Mouse (Mus musculus) hindbrain, embryonic 16.5 days (tissue): ENCODE measurements around the gene Kcnab1. TPM values are rescaled to one million over a fixed set of nuclear protein-coding genes. Genes with fewer than 3 reads are reported as not detected.

ENCODE experiments used
- ATAC-seq: fragments of 200-750 bp; cut with Nextera tagmentation; 2 replicates; pipeline ENCODE4 v1.8.0; 2017; ENCODE audit warnings: moderate TSS enrichment, moderate library complexity
- H3K27ac ChIP-seq: fragments of 300-500 bp; sonication (generic); 2 replicates; pipeline ENCODE4 v1.5.1; 2014; ENCODE audit warnings: low read depth, mild to moderate bottlenecking, control low read depth, low read length, moderate library complexity
- H3K27me3 ChIP-seq: fragments of 300-500 bp; sonication (generic); replicated peaks from 2 replicates; pipeline ENCODE4 v1.6.1; 2014; ENCODE audit warnings: low read length; ENCODE audit not compliant: control insufficient read depth, insufficient read depth
- H3K36me3 ChIP-seq: fragments of 300-500 bp; sonication (generic); 2 replicates; pipeline ENCODE4 v1.6.1; 2014; ENCODE audit warnings: mild to moderate bottlenecking, low read length, moderate library complexity, mixed read lengths; ENCODE audit not compliant: control insufficient read depth, insufficient read depth
- H3K4me1 ChIP-seq: fragments of 300-500 bp; sonication (generic); 2 replicates; pipeline ENCODE4 v1.6.1; 2014; ENCODE audit warnings: low read depth, low read length; ENCODE audit not compliant: control insufficient read depth, insufficient read depth
- H3K4me2 ChIP-seq: fragments of 300-500 bp; sonication (generic); 2 replicates; pipeline ENCODE4 v1.6.1; 2014; ENCODE audit warnings: mild to moderate bottlenecking, low read length, control low read depth, moderate library complexity
- H3K4me3 ChIP-seq: fragments of 300-500 bp; sonication (generic); 2 replicates; pipeline ENCODE4 v1.5.1; 2014; ENCODE audit warnings: mild to moderate bottlenecking, low read length, control low read depth, moderate library complexity
- H3K9ac ChIP-seq: fragments of 300-500 bp; sonication (generic); 2 replicates; pipeline ENCODE4 v1.6.1; 2014; ENCODE audit warnings: low read depth, mild to moderate bottlenecking, control low read depth, low read length, moderate library complexity
- H3K9me3 ChIP-seq: fragments of 300-500 bp; sonication (generic); 2 replicates; pipeline ENCODE4 v1.6.1; 2014; ENCODE audit warnings: mild to moderate bottlenecking, low read length, moderate library complexity; ENCODE audit not compliant: control insufficient read depth
- WGBS: fragments of 180-500 bp; shearing (Covaris S2); extraction: QIAGEN DNeasy Blood & Tissue Kit; methylation state at CpG from one replicate; pipeline ENCODE4 v1.1.7; 2014; 5-methylcytosine and 5-hydroxymethylcytosine counted together
- polyA plus RNA-seq: library from polyadenylated mRNA; unstranded; fragments of >200 nt; fragmentation: Nextera tagmentation; extraction: Ambion mirVana; gene quantifications from 2 replicates; pipeline ENCODE4 v1.2.1, GENCODE M21; 2015

Gene Kcnab1
- polyA plus RNA-seq, 1 experiment from 2014 or later, result 12.2 TPM

DNA sequence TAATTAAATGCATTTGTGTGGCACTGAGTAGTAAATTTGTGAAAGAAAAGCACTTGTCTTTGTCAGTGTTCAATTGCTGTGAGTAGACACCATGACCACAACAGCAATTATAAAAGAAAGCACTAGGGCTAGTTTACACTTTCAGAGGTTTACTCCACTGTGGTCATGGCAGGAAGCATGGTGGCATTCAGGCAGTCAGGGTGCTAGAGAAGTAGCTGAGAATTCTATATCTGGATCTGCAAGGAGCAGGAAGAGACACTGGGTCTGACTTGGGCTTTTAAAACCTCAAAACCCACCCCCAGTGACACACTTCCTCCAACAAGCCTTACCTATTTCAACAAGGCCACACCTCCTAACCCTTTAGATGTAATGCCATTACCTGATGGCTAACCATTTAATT is 307.4 kb downstream of the Kcnab1 start:
- H3K27me3 ChIP-seq, result no peaks in the 10 kb centered on the region
- H3K4me2 ChIP-seq, result no peak overlapping the region
- H3K27ac ChIP-seq, result no peak overlapping the region
- no peak overlapping the region for H3K4me3 ChIP-seq
- no peak for ATAC-seq
- H3K9me3 ChIP-seq, result no peaks in the 10 kb centered on the region
- no peaks in the 10 kb centered on the region for H3K4me1 ChIP-seq
- H3K36me3 ChIP-seq, result no peaks in the 10 kb centered on the region
- H3K9ac ChIP-seq, result no peak overlapping the region

DNA sequence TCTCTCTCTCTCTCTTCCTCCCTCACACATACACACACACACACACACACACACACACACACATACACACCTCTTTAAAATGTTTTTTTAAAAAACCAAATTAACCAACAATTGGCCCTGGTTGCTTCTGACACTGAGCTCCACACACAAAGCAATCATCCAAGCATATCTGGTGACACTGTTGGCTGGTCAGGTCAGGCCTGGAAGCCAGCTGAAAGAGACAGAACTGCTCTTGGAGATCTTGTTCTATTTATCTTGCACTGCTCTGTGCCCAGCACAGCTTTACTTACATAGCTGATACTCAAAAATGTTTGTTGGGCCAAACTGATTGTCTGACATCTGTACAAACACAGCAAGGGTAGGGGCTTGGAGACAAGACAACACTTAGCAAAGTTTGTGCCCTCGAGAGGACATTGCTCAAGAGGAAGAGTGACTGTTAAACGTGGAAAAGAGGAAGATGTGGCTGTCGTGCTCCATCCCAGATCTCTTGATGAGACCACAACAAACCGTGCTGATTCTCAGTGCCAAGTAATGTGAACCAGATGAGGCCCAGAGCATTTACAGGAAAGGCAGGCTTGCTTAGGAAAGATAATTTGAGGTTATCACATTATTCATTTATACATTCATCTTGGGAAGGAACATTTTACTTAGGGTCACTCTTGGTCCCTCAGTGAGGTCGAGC is 308.9 kb downstream of the Kcnab1 start:
- H3K9me3 ChIP-seq, result no peaks in the 10 kb centered on the region
- H3K9ac ChIP-seq, result no peak overlapping the region
- no peak overlapping the region for H3K4me2 ChIP-seq
- no peak for ATAC-seq
- 71% methylated on average over 5 of the region's 5 CpGs for WGBS
- no peaks in the 10 kb centered on the region for H3K4me1 ChIP-seq
- H3K4me3 ChIP-seq, result no peak overlapping the region
- H3K36me3 ChIP-seq, result no peaks in the 10 kb centered on the region
- H3K27ac ChIP-seq, result no peak overlapping the region
- H3K27me3 ChIP-seq, result no peaks in the 10 kb centered on the region

DNA sequence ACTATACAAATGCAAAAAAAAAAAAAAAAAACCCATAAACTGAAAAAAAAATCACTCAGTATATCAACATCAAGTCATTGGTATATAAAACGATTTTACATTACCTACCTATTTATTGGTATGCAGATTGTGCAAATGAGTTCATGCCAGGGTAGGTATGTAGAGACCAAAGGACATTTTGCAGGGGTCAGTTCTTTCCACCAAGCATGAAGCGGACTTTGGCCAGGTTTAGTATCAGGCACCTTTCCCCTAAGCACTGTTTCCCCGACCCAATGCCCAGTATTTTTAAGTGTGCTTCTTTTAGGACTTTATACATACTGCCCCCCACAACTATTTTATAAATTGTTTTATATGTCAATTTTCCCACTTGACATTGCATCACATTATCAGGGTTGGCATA is 310.5 kb downstream of the Kcnab1 start:
- no peaks in the 10 kb centered on the region for H3K4me1 ChIP-seq
- WGBS, result 88% methylated on average over 3 of the region's 3 CpGs
- no peak overlapping the region for H3K9ac ChIP-seq
- no peak overlapping the region for H3K4me3 ChIP-seq
- no peak overlapping the region for H3K4me2 ChIP-seq
- ATAC-seq, result no peak
- no peaks in the 10 kb centered on the region for H3K36me3 ChIP-seq
- H3K27me3 ChIP-seq, result no peaks in the 10 kb centered on the region
- H3K27ac ChIP-seq, result no peak overlapping the region
- no peaks in the 10 kb centered on the region for H3K9me3 ChIP-seq
